Mouse (Mus musculus) CH12.LX (cell line): ENCODE measurements around the gene Ifna7.
"Not testable (repeated sequence)": the region's sequence is repeated elsewhere in the genome, so short reads cannot be mapped to it uniquely, and the experiment has no call there.

ENCODE experiments used
- MAFK ChIP-seq: IDR thresholded peaks from 2 replicates; pipeline ENCODE4 v1.6.1; 2011; ENCODE audit warnings: low read length, improper control_type of control experiment; ENCODE audit not compliant: insufficient replicate concordance
- MAX ChIP-seq: IDR thresholded peaks from 2 replicates; pipeline ENCODE4 v1.6.1; 2011; ENCODE audit warnings: low read length, improper control_type of control experiment
- ZKSCAN1 ChIP-seq: IDR thresholded peaks from 2 replicates; pipeline ENCODE4 v1.6.1; 2012; ENCODE audit warnings: low read depth, inconsistent platforms, low read length, improper control_type of control experiment, borderline replicate concordance

- TF ChIP-seq MAX, ZKSCAN1, MAFK: not testable (repeated sequence)
Measured at GRCm38 (mm10) chr4:88788402-88788801, 27.6 kb upstream of the Ifna7 start, which contains the start of gene Gm13277.
